Mouse (Mus musculus) adrenal gland, postnatal 4 days (tissue): ENCODE results near the gene Gm45233. TPM values are rescaled to one million over a fixed set of nuclear protein-coding genes. Genes with fewer than 3 reads are reported as not detected.
"Not testable (repeated sequence)": the region's sequence is repeated elsewhere in the genome, so short reads cannot be mapped to it uniquely, and the experiment has no call there.

Experiments used
- DNase-seq, 2 experiments: peaks; one replicate each; pipeline ENCODE4 v3.0.0; 2021 to 2022; ENCODE audit warnings: low spot score in 2 of 2, mixed read lengths in 2 of 2
- long read RNA-seq, 2 experiments: library from polyadenylated mRNA; stranded (forward); transcript quantifications; one replicate each; pipeline ENCODE4 v2.0.0; 2021
- total RNA-seq, 2 experiments: library from RNA; stranded (reverse); gene quantifications; 2 replicates each; pipeline ENCODE4 v1.2.3; 2021

Gene Gm45233
- 1 to 10 TPM; 2.1 to 2.7 TPM for total RNA-seq
- long read RNA-seq, experiment 1, partial matches to known transcripts: 0 of 20 reads
- long read RNA-seq, experiment 1, other reads (novel, unspliced or antisense): 20 of 20 reads
- long read RNA-seq, experiment 2, partial matches to known transcripts: 0 of 78 reads
- long read RNA-seq, experiment 2, other reads (novel, unspliced or antisense): 78 of 78 reads

DNA sequence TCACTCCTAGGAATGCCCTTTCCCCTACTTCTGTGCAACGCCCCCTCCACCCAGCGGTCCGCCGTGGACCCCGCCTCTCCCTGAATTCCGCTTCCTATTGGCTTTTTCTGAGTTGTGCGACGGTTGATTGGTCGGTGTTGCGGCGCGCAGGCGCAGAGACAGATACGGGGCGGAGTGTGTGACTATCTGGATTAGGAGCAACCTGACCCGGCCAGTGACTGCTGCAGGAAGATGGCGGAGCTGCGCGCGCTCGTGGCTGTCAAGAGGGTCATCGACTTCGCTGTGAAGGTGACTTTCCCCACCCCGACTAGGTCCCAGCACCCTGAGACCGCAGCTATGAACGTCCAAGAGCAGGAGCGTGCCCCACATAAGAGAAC, at the start of gene Gm45233, which contains the start of gene Etfb:
TSS of gene Gm45233 (plus strand) at position 212 of the 377 bp plus-strand sequence.
TSS of gene Etfb (plus strand) at position 167 of the 377 bp plus-strand sequence.
- peak; percentile 72 to 92 for DNase-seq

DNA sequence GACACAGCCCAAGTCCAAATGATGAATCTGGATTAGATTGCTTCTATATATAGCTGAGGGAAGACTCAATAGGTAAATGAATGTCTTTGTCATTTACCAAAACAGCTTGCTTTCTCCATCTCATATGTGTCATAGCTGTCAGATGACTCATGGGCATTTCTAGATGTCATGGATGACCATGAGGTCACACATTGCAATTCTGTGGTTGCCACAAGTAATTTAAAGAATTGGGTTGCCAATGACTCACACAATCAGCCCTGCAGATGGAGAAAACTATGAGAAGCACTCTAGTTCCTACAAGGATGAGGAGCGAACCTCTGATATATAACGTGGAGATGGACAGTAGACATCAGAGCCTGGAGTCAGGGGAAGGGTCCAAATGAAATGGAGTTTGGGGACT, 44.4 kb upstream of the Gm45233 start:
- DNase-seq: no peak

DNA sequence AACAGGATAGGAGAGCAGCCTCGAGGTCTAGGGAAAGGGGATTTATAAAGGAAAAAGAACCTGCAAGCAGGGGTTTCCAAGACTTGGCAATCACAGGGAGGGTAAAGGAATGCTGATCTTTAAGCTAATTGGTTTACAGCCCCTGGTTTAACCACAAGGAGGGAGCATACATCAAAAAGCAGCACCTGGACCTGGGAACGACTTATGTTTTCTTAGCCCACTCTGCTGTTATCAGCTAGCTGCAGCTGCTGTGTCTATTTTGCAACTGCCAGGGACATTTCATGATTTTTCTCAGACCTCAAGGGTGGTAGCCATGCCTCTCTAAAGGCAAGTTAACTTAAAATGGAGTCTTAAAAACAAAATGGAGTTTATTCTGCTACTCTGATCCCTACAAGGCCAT, 41.2 kb upstream of the Gm45233 start:
- no peak for DNase-seq

DNA sequence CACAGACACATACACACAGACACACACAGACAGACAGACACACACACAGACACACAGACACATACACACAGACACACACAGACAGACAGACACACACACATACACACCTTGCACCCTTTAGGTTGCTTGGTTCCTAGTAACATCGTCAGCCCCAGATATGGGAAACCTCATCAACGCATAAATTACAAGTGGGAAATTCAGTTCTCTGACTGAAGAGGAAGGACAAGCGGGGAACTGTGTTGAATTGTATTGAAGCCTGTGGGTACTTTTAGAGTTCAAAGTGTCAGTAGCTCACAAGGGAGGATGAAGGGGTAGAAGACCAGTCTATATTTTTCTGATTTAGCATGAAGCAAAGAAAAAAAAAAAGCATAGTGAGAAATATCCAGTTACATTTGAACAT, 36.4 kb upstream of the Gm45233 start:
- no peak for DNase-seq

DNA sequence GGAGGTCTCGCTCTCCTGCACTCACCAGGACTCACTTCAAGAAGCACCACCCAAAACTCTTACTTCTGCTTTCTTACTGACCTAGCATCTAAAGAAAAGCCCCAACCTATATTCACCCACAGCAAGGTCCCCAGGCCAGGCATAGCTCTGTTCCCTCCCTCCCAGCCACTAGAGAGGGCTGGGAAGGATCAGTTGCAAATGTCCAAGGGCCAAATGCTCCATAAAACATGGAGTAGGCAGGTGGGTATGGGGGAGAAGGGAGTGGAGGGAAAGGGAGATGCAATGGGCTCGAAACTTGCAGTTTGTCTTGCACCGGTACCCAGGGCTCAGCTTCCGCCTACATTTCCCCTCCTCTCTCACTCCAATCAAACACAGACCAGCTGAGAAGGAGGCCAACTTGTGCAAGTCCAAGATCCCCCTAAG, 35.8 kb upstream of the Gm45233 start, which contains the start of gene Siglecg:
TSS of gene Siglecg (plus strand) at position 74 of the 423 bp plus-strand sequence.
- no peak for DNase-seq

DNA sequence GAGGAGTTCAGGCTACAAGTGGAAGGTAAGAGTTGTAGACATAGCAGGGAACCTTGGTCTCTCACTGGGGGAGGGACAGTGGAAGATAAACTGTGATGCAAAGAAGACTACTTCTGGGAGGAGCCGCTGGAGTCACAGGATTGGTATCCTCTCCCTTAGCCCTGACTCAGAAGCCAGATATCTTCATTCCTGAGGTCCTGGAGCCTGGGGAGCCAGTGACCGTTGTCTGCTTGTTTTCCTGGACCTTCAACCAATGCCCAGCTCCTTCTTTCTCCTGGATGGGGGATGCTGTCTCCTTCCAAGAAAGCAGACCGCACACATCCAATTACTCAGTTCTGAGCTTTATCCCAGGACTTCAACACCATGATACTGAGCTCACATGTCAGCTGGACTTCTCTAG, 34.8 kb upstream of the Gm45233 start:
- DNase-seq: no peak

DNA sequence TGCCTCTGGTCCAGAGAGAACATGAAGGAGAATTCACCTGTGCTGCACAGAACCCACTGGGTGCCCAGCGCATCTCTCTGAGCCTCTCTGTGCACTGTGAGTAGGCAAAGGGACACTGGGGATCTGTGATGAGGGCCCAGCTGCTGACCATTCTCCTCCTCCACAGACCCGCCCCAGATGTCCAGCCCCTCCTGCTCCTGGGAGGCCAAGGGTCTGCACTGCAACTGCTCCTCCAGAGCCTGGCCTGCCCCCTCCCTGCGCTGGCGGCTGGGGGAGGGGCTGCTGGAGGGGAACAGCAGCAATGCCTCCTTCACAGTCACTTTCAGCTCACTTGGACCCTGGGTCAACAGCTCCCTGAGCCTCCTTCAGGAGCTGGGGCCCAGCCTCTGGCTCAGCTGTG, 32.2 kb upstream of the Gm45233 start:
- DNase-seq: not testable (repeated sequence)

DNA sequence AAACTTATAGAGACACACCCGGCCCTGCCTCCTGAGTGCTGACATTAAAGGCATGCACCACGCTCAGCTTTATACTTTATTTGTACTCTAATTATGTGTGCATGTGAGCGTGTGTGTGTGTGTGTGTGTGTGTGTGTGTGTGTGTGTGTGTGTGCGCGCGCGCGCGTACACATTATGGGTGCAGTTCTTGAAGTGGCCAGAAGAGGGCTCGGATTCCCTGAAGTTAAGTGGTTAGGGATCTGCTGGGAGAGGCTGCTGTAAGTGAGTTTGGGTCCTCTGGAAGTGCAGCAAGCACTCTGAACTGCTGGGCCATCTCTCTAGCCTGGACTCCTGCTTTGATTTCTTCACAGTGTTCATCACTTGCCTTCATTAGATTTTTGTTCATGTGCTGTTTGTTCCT, 26.6 kb upstream of the Gm45233 start:
- no peak for DNase-seq

DNA sequence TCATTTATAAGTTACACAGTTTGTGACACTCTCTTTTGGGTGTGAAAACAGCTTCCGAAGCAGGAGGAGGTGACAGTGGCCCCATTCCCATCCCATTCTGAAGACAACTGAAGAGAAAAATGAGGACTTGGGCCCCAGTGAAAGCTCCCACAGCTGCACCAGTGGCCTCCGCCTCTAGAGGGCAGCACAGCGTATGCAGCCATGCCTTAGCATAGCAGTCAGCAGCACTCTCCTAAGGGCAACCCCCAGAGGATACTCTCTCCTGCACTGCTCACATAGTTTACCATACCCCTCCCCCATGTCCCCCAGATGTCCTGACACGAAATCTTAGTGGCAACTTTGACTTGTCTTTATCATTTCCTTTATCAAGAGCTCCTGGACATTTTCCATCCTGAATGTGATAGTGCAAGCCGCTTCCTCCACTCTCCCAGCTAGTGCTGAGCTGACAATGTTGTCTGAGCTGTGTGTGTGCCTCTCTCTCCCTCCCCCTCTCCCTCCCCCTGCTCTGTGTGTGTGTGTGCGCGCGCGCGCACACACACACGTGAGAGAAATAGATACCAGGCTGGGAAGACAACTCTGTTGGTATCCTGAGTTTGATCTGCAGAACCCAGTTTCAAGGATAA, 20.8 kb upstream of the Gm45233 start:
- peak; percentile 60 to 76 for DNase-seq

DNA sequence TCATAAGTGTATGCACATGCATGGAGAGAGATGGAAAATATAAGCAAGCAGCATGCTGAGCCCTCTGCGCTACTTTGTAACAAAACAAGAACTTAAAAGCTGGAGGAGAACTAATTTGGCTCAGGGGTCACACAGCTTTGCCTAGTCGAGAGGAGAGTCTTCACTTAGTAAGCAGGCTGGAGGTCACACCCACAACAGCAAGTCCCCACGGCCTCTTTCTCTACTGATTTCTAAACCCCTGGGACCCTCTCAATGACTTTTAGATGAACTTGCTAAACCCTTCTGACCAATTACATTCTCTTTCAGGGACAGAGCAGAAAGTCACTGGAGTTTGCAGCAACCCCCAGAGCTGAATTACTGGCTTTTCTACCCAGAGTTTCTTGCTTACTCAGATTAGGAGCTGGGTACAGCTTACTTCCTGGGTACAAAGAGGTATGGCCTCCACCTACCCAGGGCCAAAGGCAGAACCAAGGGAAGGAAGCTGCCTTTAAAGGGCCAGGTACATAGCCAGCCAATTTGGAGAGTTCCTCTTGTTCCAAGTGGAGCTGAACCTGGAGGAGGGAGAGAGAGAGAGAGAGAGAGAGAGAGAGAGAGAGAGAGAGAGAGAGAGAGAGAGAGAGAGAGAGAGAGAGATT, 19.8 kb upstream of the Gm45233 start:
- no peak for DNase-seq

DNA sequence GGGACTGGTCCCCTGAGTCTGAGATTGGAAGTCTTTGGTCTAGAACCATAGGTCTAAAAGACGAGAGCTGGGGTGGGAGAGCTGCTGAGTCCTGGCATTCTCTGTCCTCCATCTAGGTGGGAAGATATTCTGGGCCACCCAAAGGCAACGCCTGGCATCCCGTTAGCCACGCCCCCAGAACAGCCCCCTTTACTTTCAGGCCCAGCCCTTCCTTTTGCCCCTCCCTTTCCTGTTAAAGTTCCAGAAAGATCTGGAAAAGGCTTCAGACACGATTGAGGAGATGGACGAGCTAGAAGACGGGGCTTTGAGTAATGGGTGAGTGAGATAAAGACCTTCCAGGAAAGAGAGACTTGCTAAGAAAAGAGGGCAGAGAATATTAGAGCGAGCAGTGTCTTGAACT, 16.5 kb upstream of the Gm45233 start, which contains the start of gene Lim2:
TSS of gene Lim2 (plus strand) at position 265 of the 400 bp plus-strand sequence.
- DNase-seq: no peak

DNA sequence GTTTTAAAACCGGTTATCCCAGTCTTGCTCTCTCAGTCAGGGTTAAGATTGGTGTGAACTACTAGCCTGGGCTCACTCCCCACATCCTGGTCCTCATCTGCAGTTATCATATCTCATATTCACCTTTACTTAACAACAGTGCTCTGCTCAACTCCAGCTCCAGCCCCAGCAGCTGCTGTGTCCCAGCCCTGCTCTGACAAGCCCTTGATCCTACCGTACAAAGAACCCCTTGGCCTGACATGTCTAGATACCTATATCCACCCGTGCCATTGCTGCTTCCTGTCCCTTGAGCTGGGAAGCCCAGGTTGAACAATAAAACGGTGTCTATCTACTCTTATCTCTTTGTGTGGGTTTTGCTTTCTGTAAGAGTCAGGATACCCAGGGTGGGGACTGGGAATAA, 14.4 kb upstream of the Gm45233 start:
- no peak for DNase-seq

DNA sequence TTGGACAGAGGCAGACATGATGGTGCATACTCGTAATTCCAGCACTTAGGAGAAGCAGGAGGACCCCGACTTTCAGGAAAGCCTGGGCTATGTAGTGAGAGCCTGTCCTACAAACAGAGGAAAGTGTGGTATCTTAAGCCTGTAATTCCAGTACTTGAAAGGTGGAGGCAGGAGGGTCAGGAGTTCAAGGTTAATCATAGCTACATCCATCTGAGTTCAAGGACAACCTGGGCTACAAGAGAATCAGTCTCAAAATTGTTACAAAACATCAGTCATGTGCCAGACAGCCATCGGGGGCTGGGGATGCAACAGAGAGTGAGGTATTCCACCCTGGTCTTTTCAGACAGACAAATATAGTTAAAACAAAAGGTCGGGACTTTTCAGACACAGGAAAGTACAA, 11.0 kb upstream of the Gm45233 start:
- DNase-seq: no peak

DNA sequence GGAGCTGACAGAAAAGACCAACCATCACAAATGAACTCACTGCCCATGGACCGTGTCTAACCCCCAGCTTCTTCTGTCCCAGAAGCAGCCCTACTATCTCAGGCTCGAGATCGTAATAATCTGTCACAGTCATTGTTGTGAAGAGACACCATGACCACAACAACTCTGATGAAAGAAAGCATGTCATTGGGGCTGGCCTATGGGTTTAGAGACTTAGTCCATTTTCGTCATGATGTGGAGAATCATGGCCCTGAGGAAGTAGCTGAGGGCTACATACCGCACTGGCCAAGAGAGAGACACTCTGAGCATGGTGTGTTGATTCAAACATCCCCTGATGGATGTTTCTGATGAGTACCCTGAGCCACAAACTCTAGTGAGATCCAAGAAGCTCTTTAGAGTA, 9.3 kb upstream of the Gm45233 start:
- no peak for DNase-seq

DNA sequence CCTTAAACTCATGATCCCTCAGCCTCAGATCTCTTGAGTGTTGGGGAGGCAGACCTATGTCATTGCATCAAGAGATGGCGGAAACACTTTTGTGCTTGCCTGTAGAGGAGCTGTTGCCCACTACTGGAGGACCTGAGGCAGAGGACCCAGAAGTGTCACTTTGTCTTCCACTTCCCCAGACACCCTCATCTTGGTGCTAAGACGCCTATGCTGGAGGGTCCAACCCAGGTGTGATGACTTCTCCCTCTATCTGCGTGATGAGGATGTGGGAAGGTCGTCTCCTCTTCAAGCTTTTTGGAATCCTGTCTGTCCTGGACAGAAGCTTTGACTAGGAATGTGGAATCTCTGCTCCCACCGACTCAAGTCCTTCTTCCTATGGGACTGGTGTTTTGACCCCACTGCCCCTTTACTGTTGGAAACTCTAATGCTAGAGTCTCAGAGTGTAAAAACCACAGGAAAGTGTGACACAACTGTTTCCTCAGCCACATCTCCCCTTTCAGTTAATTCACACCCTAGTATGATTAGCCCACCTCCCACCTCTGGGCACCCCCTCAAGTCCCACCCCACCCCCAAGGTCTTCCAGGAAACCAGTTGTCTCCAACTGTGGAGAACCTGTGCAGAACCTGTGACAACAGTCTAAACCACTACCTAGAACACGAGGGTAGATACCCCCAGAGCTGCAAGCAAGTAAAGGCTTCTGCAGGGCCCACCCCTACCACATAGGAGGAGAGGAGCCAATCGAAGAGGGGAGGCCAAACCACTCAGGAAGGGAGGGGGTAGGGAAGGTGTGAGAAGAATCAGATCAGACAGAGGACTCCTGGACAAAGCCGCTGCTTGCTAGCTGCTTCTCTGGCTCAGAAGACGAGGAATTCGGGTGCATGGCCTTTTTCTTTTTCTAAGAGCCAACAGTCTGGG, 7.3 kb upstream of the Gm45233 start, which contains the start of gene Nkg7:
TSS of gene Nkg7 (plus strand) at position 733 of the 915 bp plus-strand sequence.
- DNase-seq: no peak

DNA sequence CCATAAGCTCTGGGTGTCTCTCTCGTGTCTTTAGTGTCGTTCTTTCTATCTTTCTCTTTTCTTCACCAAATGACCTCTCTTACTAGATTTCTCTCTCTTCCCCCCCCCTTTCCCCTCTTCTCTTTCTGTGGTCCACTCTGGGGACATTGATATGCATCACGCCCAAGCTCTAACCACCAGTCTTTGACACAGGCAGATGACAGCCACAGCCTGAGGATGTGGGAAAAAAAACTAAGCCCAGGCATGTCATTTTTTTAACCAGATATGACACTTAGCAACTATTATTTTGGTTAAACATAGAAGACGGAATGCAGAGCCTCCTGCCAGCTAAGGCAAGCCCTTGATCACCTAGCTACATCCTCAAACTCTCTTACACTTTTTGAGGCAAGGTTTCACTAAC, 5.3 kb upstream of the Gm45233 start:
- no peak for DNase-seq

DNA sequence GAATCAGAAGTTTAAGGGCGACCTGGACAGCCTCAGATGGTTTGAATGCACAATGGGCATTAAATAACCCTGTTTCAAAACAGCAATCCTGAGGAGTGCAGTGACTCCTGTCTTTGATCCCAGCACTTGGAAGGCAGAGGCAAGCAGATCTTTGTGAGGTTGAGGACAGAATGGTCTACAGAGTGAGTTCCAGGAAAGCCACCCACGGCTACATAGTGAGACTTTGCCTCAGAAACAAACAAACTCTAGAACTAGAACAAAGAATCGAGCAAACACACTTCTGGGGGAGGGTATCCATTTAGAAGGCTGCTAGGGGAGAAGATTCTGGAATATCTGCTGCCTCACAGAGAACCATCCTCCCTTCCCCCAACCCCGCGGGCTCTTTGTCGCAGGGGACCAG, 3.4 kb upstream of the Gm45233 start, which contains the start of gene Cldnd2:
TSS of gene Cldnd2 (plus strand) at position 301 of the 400 bp plus-strand sequence.
- no peak for DNase-seq

DNA sequence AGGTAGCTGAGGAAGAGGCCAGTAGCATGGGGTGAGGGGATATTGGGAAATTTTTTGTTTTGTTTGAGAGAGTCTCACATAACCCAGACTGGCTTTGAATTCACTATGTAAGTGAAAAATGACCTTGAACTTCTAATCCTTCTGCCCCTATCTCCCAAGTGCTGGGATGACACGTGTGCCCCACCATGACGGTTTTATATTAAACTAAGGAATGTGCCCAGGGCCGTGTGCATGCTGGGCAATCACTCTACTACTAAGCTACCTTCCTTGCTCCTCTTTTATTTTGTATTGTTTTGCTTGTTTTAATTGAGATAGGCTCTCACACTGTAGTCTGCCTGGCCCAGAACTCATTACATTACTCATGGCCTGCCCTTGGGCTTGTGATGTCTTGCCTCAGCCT, 2.9 kb upstream of the Gm45233 start:
- no peak for DNase-seq

DNA sequence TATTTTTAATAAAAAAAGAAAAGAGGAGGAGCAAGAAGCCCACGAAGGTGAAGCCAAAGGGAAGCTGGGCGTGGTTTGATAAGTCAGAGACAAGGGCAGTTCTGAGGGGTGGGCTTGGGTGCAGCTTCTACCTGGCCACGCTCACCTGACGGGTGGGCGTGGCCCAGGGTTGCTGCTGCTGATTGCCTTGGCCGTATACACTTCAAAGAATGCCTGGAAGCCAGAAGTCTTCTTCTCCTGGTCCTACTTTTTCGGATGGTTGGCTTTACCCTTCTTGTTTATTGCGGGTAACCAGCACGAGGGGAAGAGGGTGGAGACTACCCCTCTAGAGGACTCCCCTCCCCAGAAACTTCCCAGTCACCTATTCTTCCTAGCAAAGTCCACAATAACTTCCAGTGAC, 1.2 kb upstream of the Gm45233 start:
- no peak for DNase-seq

DNA sequence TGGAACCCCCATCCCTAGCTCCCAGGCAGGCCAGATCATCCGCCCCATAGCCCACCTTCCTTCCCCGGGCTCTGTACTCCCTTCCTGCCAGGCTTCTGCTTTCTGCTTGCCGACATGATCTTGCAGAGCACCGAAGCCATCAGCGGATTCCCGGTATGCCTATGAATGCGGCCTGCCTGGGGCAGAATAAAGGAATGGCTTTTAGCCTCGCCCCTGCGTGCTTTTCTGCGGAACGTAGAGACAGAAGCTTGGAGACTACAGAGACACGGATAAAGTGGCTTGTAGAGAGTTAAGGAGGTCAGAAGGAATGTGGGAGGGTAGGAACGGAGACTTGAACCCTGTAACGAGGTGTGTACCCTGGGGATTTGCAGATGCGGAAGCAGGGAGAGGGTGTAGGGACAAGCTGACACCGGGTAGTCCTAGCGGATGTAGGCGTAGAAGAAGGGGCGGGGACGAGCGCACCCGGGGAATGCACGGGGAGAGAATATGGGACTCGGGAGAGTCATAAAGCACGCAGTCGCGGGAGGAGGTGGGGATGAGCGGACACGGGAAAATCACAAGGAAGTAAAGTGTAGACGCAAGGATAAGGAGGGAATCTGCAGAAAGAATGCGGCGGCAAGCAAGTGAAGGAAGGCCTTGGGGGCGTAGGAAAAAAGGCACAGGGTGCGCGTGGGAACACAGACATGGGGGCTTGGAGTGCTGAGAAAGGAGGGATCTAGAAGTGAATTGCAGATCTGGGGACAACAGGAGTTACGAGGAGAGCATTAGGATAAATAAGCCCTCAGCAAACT, 607 bp upstream of the Gm45233 start:
- peak; percentile 57 to 67 for DNase-seq
